Mouse (Mus musculus) large intestine, adult 2 months (tissue): ENCODE measurements at regions not wholly inside any gene's neighbourhood (a gene's known extent, or its start where the extent isn't known, plus 50 kb on each side); places are given as distances from the start of the nearest gene placed in this dataset.

Experiments
- DNase-seq: peaks from one replicate; pipeline ENCODE4 v3.0.0-alpha.2; 2012; ENCODE audit warnings: low read depth, low spot score
- WGBS: fragments of 180-500 bp; shearing (Covaris S2); methylation state at CpG from one replicate; pipeline ENCODE4 v1.1.7; 2018; 5-methylcytosine and 5-hydroxymethylcytosine counted together

GRCm38 (mm10) chr2:137215697-137216096, 99.3 kb upstream of the Jag1 start:
- WGBS: 70% methylated on average over 7 of the region's 7 CpGs
- no peak for DNase-seq

DNA sequence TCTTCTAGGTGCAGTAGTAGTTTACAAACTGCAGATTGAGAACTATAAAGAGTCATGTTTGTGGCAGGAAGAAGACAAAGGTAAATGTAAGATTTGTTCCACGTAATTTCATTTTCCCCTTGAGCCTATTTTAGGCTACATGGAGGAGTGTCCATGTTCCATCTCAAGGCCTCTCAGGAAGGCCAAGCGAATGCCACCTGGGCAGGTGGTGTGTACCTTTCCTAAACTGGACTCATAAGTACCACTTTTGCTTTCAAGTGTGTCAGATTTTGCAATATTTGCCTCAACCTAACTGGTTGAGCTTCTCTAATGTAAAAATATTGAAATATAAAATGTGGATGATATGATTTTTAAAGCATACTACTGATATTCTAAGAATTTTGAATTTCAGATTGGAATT, 91.4 kb upstream of the Jag1 start:
- DNase-seq: no peak
- 83% methylated on average over 2 of the region's 2 CpGs for WGBS

GRCm38 (mm10) chr2:137204274-137204850, 87.9 kb upstream of the Jag1 start:
- no peak for DNase-seq
- WGBS: 83% methylated on average over 6 of the region's 6 CpGs

DNA sequence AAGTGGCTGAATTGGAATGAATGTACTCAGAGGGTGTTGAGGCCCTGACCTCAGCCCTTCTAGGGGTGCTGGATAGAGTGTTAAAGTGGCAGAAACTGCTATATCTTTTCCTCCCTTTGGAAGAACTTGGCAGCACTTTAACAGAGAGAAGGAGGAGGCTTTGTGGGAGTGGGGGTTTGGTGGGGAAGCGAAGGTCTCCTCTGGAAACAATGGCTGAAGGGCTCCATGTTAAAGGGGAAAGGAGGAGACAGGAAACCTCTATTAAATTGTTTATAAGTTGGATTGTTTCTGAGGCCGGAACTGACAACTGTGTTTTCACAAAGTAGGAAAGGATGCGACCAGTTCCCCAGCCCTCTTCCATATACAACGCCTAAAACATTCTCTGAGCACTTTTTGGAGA, 83.7 kb upstream of the Jag1 start:
- WGBS: 78% methylated on average over 4 of the region's 4 CpGs
- no peak for DNase-seq

DNA sequence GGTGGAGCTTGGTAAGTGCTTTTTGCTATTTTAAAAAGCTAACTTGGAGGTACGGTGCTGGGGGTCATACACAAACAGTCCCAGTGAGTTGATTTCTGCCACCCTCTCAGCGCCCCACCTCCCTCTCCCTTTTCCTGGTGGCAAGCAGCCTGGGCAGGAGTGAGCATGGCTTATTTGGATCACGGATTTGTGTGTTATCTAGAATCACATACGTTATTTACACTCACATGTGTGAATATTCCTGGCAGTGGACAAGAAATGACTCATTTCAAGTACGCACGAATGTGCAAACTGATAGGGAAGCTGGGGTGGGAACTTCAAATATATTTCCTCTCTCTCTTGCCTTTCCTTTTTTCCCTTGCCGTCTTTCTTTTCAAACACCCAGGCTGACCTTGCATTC, 75.7 kb upstream of the Jag1 start:
- DNase-seq: no peak
- WGBS: 42% methylated on average over 7 of the region's 7 CpGs

GRCm38 (mm10) chr2:137169176-137169575, 52.7 kb upstream of the Jag1 start:
- WGBS: 35% methylated on average over 1 of the region's 1 CpGs

GRCm38 (mm10) chr2:137168626-137169025, 52.2 kb upstream of the Jag1 start:
- DNase-seq: no peak
- 83% methylated on average over 3 of the region's 3 CpGs for WGBS

More at GRCm38 (mm10) chr2:137169176-137169575, 52.7 kb upstream of the Jag1 start:
- no peak for DNase-seq
